Mouse (Mus musculus) forebrain, embryonic 14.5 days (tissue): ENCODE data around the gene Spcs2. TPM values are rescaled to one million over a fixed set of nuclear protein-coding genes. Genes with fewer than 3 reads are reported as not detected.

Experiments
- ATAC-seq: fragments of 200-750 bp; cut with Nextera tagmentation; 2 replicates; pipeline ENCODE4 v1.8.0; 2017; ENCODE audit warnings: mild to moderate bottlenecking, moderate library complexity
- DNase-seq: peaks from one replicate; pipeline ENCODE4 v3.0.0-alpha.2; 2015; ENCODE audit warnings: low spot score
- H3K27ac ChIP-seq: fragments of 300-500 bp; sonication (generic); 2 replicates; pipeline ENCODE4 v1.5.1; 2014; ENCODE audit warnings: low read depth, mild to moderate bottlenecking, control low read depth, low read length, moderate library complexity
- H3K27me3 ChIP-seq: fragments of 300-500 bp; sonication (generic); replicated peaks from 2 replicates; pipeline ENCODE4 v1.6.1; 2014; ENCODE audit warnings: low read length, control low read depth, mixed read lengths; ENCODE audit not compliant: control insufficient read depth, insufficient read depth
- H3K36me3 ChIP-seq: fragments of 300-500 bp; sonication (generic); 2 replicates; pipeline ENCODE4 v1.6.1; 2014; ENCODE audit warnings: low read length, control low read depth; ENCODE audit not compliant: control insufficient read depth, insufficient read depth
- H3K4me1 ChIP-seq: fragments of 300-500 bp; sonication (generic); 2 replicates; pipeline ENCODE4 v1.6.1; 2014; ENCODE audit warnings: antibody characterized with exemption, low read length, control low read depth; ENCODE audit not compliant: control insufficient read depth, insufficient read depth
- H3K4me2 ChIP-seq: fragments of 300-500 bp; sonication (generic); 2 replicates; pipeline ENCODE4 v1.6.1; 2014; ENCODE audit warnings: mild to moderate bottlenecking, control low read depth, low read length
- H3K4me3 ChIP-seq: fragments of 300-500 bp; sonication (generic); 2 replicates; pipeline ENCODE4 v1.5.1; 2014; ENCODE audit warnings: low read depth, low read length, control low read depth
- H3K9ac ChIP-seq: fragments of 300-500 bp; sonication (generic); 2 replicates; pipeline ENCODE4 v1.6.1; 2014; ENCODE audit warnings: mild to moderate bottlenecking, low read length, control low read depth, moderate library complexity
- H3K9me3 ChIP-seq: fragments of 300-500 bp; sonication (generic); replicated peaks from 2 replicates; pipeline ENCODE4 v1.6.1; 2016; ENCODE audit warnings: low read length, control low read depth, mixed read lengths; ENCODE audit not compliant: control insufficient read depth
- WGBS: fragments of 180-500 bp; shearing (Covaris S2); extraction: QIAGEN DNeasy Blood & Tissue Kit; methylation state at CpG from one replicate; pipeline ENCODE4 v1.1.7; 2014; 5-methylcytosine and 5-hydroxymethylcytosine counted together
- polyA plus RNA-seq: library from polyadenylated mRNA; unstranded; fragments of >200 nt; fragmentation: Nextera tagmentation; extraction: Ambion mirVana; gene quantifications from 2 replicates; pipeline ENCODE4 v1.2.1, GENCODE M21; 2014

The Spcs2 gene
- polyA plus RNA-seq, 1 experiment from 2014 or later = 282 TPM

DNA sequence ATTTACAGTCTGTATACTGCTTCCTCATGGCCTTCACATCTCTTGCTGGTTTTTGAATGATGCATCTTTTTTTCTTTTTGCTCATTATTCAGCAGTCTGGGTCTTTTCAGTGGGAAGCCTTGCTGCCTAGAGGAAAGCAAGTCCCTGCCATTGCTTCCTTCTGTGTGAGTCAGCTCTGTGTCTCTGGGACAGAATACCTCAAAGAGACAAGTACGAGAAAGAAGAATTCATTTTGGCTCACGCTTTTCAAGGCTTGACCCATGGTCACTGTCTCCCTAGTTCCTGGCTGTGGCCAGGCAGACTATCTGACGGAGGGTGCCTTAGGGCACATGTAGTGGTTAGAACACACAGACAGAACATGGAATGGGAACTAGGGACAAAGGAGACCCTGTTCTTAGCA lies 30.7 kb upstream of the Spcs2 start:
- DNase-seq (no peak), ATAC-seq (no peak)
- no peak overlapping the region for H3K4me2 ChIP-seq
- no peaks in the 10 kb centered on the region for H3K27me3 ChIP-seq
- 80% methylated on average over 3 of the region's 3 CpGs for WGBS
- no peak overlapping the region for H3K27ac ChIP-seq
- no peaks in the 10 kb centered on the region for H3K36me3 ChIP-seq
- H3K4me1 ChIP-seq = peaks cover 7% of the 10 kb centered on the region
- H3K9ac ChIP-seq = no peak overlapping the region
- no peaks in the 10 kb centered on the region for H3K9me3 ChIP-seq
- H3K4me3 ChIP-seq = no peak overlapping the region

DNA sequence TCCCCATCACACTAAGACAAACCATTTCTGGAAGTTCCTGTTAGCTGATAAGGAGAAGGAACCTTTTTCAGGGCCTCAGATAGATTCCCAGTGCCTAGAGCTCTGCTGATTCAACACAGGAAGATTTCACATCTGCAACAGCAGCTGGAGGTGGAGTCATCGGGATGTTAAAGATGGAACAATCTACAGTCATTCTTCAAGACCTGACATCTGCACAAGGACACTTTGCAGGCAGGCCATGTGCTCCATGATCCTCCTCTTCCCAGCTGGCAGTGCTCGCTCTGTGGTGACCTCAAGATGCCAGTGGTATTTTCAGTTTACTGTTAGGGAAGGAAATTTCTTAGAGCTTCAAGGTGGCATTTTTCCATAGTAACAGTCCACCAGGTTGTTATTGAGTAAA lies 29.1 kb upstream of the Spcs2 start:
- Histone ChIP-seq H3K36me3 (no peaks in the 10 kb centered on the region), H3K4me3 (no peak overlapping the region), H3K4me1 (peaks cover 7% of the 10 kb centered on the region), H3K27me3 (no peaks in the 10 kb centered on the region), H3K9ac (no peak overlapping the region), H3K4me2 (no peak overlapping the region), H3K27ac (no peak overlapping the region), H3K9me3 (no peaks in the 10 kb centered on the region)
- 93% methylated on average over 2 of the region's 2 CpGs for WGBS
- no peak for DNase-seq
- no peak for ATAC-seq

DNA sequence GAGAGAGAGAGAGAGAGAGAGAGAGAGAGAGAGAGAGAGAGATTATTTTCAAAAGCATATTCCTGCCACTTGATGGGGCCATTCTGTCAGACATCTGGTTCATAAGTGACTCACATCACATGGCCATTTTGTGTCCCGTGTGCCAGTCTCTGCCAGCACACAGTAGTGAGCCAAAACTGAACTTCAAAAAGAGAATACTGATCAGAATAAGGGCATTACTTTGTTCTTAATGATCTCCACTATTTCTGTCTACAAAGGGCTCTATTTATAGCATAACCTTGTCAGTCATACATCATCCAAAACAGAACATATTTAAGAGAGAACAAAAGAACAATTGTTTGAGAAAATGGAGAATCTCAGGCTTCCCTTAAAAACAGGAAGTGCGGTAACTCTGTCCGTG lies 28.2 kb upstream of the Spcs2 start:
- H3K4me1 ChIP-seq = peaks cover 7% of the 10 kb centered on the region
- no peaks in the 10 kb centered on the region for H3K9me3 ChIP-seq
- WGBS = 71% methylated on average over 3 of the region's 3 CpGs
- DNase-seq (no peak), ATAC-seq (no peak)
- H3K4me2 ChIP-seq = no peak overlapping the region
- no peak overlapping the region for H3K4me3 ChIP-seq
- no peak overlapping the region for H3K9ac ChIP-seq
- H3K36me3 ChIP-seq = no peaks in the 10 kb centered on the region
- H3K27ac ChIP-seq = no peak overlapping the region
- H3K27me3 ChIP-seq = no peaks in the 10 kb centered on the region

GRCm38 (mm10) chr7:99890168-99890755 lies 27.0 kb upstream of the Spcs2 start:
- ATAC-seq (no peak), DNase-seq (no peak)
- Histone ChIP-seq H3K4me2 (no peak overlapping the region), H3K9ac (no peak overlapping the region), H3K9me3 (no peaks in the 10 kb centered on the region), H3K27me3 (no peaks in the 10 kb centered on the region), H3K4me3 (no peak overlapping the region), H3K4me1 (peaks cover 5% of the 10 kb centered on the region), H3K27ac (no peak overlapping the region), H3K36me3 (no peaks in the 10 kb centered on the region)
- WGBS = 81% methylated on average over 3 of the region's 3 CpGs

GRCm38 (mm10) chr7:99889175-99889880 lies 26.1 kb upstream of the Spcs2 start:
- H3K4me1 ChIP-seq = no peaks in the 10 kb centered on the region
- H3K4me3 ChIP-seq = no peak overlapping the region
- no peak overlapping the region for H3K27ac ChIP-seq
- H3K36me3 ChIP-seq = no peaks in the 10 kb centered on the region
- H3K9me3 ChIP-seq = no peaks in the 10 kb centered on the region
- ATAC-seq (no peak), DNase-seq (peak; percentile 27)
- H3K9ac ChIP-seq = no peak overlapping the region
- no peaks in the 10 kb centered on the region for H3K27me3 ChIP-seq
- H3K4me2 ChIP-seq = no peak overlapping the region
- WGBS = 55% methylated on average over 10 of the region's 10 CpGs

- Histone ChIP-seq H3K4me1 (no peaks in the 10 kb centered on the region), H3K4me3 (no peak overlapping the region), H3K9ac (no peak overlapping the region), H3K4me2 (no peak overlapping the region), H3K9me3 (no peaks in the 10 kb centered on the region), H3K27me3 (no peaks in the 10 kb centered on the region), H3K36me3 (no peaks in the 10 kb centered on the region), H3K27ac (no peak overlapping the region)
- DNase-seq = no peak
- no peak for ATAC-seq
Measured at GRCm38 (mm10) chr7:99887743-99888142, 24.5 kb upstream of the Spcs2 start.

DNA sequence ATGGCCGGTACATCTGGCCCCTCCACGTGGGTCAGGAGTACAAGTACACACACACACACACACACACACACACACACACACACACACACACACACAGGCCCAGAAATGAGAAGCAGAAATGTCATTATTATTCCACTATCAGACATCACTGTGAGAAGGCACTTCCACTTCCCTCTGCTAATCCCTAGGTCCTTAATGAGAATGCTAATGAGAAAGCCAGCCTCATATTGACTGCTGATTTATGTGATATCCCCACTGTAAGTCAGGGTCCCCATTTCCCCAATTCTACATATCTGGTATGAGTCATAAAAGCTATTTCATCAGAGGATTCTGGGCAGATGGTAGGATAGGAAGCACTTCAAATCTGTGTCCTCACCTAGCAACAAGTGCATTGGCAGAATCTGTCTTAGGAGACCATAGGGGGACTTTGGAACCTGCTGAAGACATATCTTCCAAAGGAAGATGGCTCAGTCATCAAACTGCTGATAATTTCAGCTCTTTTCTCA lies 24.0 kb upstream of the Spcs2 start:
- no peak for DNase-seq
- Histone ChIP-seq H3K27ac (no peak overlapping the region), H3K9me3 (no peaks in the 10 kb centered on the region), H3K4me1 (no peaks in the 10 kb centered on the region), H3K27me3 (no peaks in the 10 kb centered on the region), H3K36me3 (no peaks in the 10 kb centered on the region), H3K9ac (no peak overlapping the region), H3K4me3 (no peak overlapping the region), H3K4me2 (no peak overlapping the region)
- 68% methylated on average over 2 of the region's 2 CpGs for WGBS
- ATAC-seq = no peak

- no peaks in the 10 kb centered on the region for H3K9me3 ChIP-seq
- ATAC-seq (peak; percentile 34; the same call in 1 of the 2 replicates), DNase-seq (peak; percentile 55)
- no peaks in the 10 kb centered on the region for H3K4me1 ChIP-seq
- WGBS = 81% methylated on average over 2 of the region's 2 CpGs
- H3K36me3 ChIP-seq = no peaks in the 10 kb centered on the region
- H3K27ac ChIP-seq = no peak overlapping the region
- H3K9ac ChIP-seq = no peak overlapping the region
- H3K4me2 ChIP-seq = no peak overlapping the region
- H3K4me3 ChIP-seq = no peak overlapping the region
- H3K27me3 ChIP-seq = no peaks in the 10 kb centered on the region
Measured at GRCm38 (mm10) chr7:99878254-99878653, 15.0 kb upstream of the Spcs2 start.

DNA sequence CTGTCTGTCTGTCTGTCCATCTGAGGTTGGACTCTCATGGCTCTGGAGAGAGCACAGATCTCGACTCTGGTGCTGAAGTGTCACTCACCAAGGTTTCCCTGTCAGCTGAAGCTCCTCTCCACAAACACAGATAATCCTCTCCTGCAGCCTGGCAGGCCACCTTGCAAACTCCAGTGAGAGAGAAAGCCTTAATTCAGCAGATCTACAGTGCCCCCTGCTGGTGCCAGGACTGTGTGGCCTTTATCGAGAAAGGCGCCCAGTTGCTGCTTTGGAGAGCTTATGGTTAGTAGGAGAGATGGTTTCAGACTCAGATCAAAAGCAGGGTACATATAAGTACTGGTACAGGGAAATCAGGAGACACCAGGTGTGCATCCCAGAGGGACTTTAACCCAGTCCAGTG lies 13.1 kb upstream of the Spcs2 start:
- no peak overlapping the region for H3K9ac ChIP-seq
- H3K9me3 ChIP-seq = no peaks in the 10 kb centered on the region
- no peaks in the 10 kb centered on the region for H3K4me1 ChIP-seq
- no peak overlapping the region for H3K4me3 ChIP-seq
- 0% methylated on average over 3 of the region's 3 CpGs for WGBS
- peak; percentile 92 for DNase-seq
- peak; percentile 65 for ATAC-seq
- no peak overlapping the region for H3K4me2 ChIP-seq
- no peaks in the 10 kb centered on the region for H3K36me3 ChIP-seq
- H3K27me3 ChIP-seq = no peaks in the 10 kb centered on the region
- no peak overlapping the region for H3K27ac ChIP-seq
